Mouse (Mus musculus) right cerebral cortex, adult 2 months (tissue): ENCODE measurements around the gene Gm14819.
"Not testable (repeated sequence)": the region's sequence is repeated elsewhere in the genome, so short reads cannot be mapped to it uniquely, and the experiment has no call there.

ENCODE experiments used
- DNase-seq, 2 experiments: peaks; one replicate each; pipeline ENCODE4 v3.0.0; 2021 to 2022; ENCODE audit warnings: low spot score in 2 of 2

The Gm14819 gene

GRCm38 (mm10) chrX:35403883-35404282 is at the start of gene Gm14819:
TSS of gene Gm14819 (plus strand) at chrX:35404183.
- not testable (repeated sequence) for DNase-seq
